Mouse (Mus musculus) myocyte (in vitro differentiated cells): Measurements from ENCODE around the gene Zan. TPM values are rescaled to one million over a fixed set of nuclear protein-coding genes. Genes with fewer than 3 reads are reported as not detected.

Experiments used
- H3K27me3 ChIP-seq: one replicate; pipeline ENCODE4 v1.6.1; 2011; ENCODE audit not compliant: control insufficient read depth, insufficient read depth, insufficient read length
- H3K36me3 ChIP-seq: one replicate; pipeline ENCODE4 v1.6.1; 2011; ENCODE audit not compliant: control insufficient read depth, insufficient read depth
- H3K4me2 ChIP-seq: one replicate; pipeline ENCODE4 v1.6.1; 2011; ENCODE audit warnings: low read depth, control low read depth
- H3K4me3 ChIP-seq: one replicate; pipeline ENCODE4 v1.5.1; 2011; ENCODE audit warnings: mild to moderate bottlenecking, control low read depth, moderate library complexity
- H3K79me2 ChIP-seq: one replicate; pipeline ENCODE4 v1.6.1; 2011; ENCODE audit not compliant: control insufficient read depth, insufficient read depth
- H3ac ChIP-seq: one replicate; pipeline ENCODE4 v1.6.1; 2011; ENCODE audit not compliant: control insufficient read depth, insufficient read length
- CEBPB ChIP-seq: IDR thresholded peaks from 2 replicates; pipeline ENCODE4 v1.6.1; 2011; ENCODE audit warnings: mild to moderate bottlenecking, moderate library complexity; ENCODE audit not compliant: poor library complexity, insufficient read depth, severe bottlenecking
- E2F4 ChIP-seq: IDR thresholded peaks from one replicate; pipeline ENCODE4 v1.6.1; 2011; ENCODE audit warnings: mild to moderate bottlenecking, control low read depth, moderate library complexity; ENCODE audit not compliant: insufficient read depth
- MAX ChIP-seq: IDR thresholded peaks from one replicate; pipeline ENCODE4 v1.6.1; 2011; ENCODE audit warnings: low read depth, mild to moderate bottlenecking, control low read depth
- MYOD1 ChIP-seq, 3 experiments: IDR thresholded peaks; one replicate each; pipeline ENCODE4 v1.6.1; 2011; ENCODE audit warnings: control low read depth in 2 of 3, low read depth in 2 of 3, mild to moderate bottlenecking in 2 of 3, moderate library complexity in 1 of 3; ENCODE audit not compliant: insufficient read length in 2 of 3, control insufficient read depth in 1 of 3
- MYOG ChIP-seq, 3 experiments: IDR thresholded peaks; one replicate each; pipeline ENCODE4 v1.6.1; 2011; ENCODE audit warnings: control low read depth in 2 of 3, low read depth in 2 of 3, mild to moderate bottlenecking in 2 of 3; ENCODE audit not compliant: insufficient read length in 2 of 3, control insufficient read depth in 1 of 3, insufficient read depth in 1 of 3
- POLR2A ChIP-seq: IDR thresholded peaks from one replicate; pipeline ENCODE4 v1.6.1; 2011; ENCODE audit warnings: low read depth, mild to moderate bottlenecking, control low read depth, moderate library complexity; ENCODE audit not compliant: insufficient read length
- POLR2AphosphoS2 ChIP-seq: IDR thresholded peaks from one replicate; pipeline ENCODE4 v1.6.1; 2011; ENCODE audit warnings: low read depth, control low read depth; ENCODE audit not compliant: insufficient read length
- REST ChIP-seq: IDR thresholded peaks from one replicate; pipeline ENCODE4 v1.6.1; 2011; ENCODE audit warnings: mild to moderate bottlenecking, control low read depth, moderate library complexity; ENCODE audit not compliant: insufficient read depth, insufficient read length
- SRF ChIP-seq: IDR thresholded peaks from one replicate; pipeline ENCODE4 v1.6.1; 2011; ENCODE audit warnings: low read depth; ENCODE audit not compliant: control insufficient read depth, insufficient read length
- TCF12 ChIP-seq: IDR thresholded peaks from one replicate; pipeline ENCODE4 v1.6.1; 2011; ENCODE audit warnings: mild to moderate bottlenecking, control low read depth; ENCODE audit not compliant: poor library complexity, insufficient read depth, severe bottlenecking
- TCF3 ChIP-seq: IDR thresholded peaks from one replicate; pipeline ENCODE4 v1.6.1; 2011; ENCODE audit warnings: low read depth, control low read depth; ENCODE audit not compliant: insufficient read length
- USF1 ChIP-seq: IDR thresholded peaks from one replicate; pipeline ENCODE4 v1.6.1; 2011; ENCODE audit warnings: low read depth, mild to moderate bottlenecking, control low read depth, moderate library complexity
- polyA plus RNA-seq: library from polyadenylated mRNA; unstranded; fragments of >200 nt; fragmentation: generic; extraction: Trizol; gene quantifications from one replicate; pipeline ENCODE4 v1.2.1, GENCODE M21; 2012; ENCODE audit warnings: missing spikeins

Zan gene
- polyA plus RNA-seq, 1 experiment = 0.01 TPM

DNA sequence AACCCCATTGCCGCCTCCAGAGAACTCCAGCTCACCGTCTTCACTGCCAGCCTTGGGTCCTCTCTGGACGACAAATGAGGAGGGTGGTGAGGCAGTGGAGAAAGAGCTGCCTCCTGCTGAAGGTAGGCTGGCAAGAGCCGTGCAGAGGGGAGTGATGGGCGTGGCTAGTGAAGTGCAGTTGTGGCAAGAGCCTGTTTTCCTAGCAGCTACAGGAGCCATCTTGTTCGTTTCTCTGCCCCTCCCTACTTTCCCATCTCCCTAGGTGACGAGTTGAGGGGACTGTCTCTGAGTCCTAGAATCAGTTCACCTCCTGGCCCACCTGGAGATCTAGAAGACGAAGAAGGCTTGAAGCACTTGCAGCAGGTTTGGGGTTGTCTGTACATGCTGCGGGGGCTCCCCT is 45.0 kb upstream of the Zan start:
- Histone ChIP-seq H3K4me3 (no peak overlapping the region), H3K36me3 (peaks cover 8% of the 10 kb centered on the region), H3K4me2 (no peak overlapping the region), H3K27me3 (no peaks in the 10 kb centered on the region), H3ac (no peak overlapping the region), H3K79me2 (peaks cover 13% of the 10 kb centered on the region)
- no peak for TF ChIP-seq CEBPB
- no peak for TF ChIP-seq USF1
- no peak for TF ChIP-seq POLR2AphosphoS2
- TF ChIP-seq MYOD1 (IDR thresholded peaks at IDR 0.05; ENCODE audit: control insufficient read depth in 1 of 3, insufficient read length in 2 of 3, low read depth in 2 of 3) = no peak

DNA sequence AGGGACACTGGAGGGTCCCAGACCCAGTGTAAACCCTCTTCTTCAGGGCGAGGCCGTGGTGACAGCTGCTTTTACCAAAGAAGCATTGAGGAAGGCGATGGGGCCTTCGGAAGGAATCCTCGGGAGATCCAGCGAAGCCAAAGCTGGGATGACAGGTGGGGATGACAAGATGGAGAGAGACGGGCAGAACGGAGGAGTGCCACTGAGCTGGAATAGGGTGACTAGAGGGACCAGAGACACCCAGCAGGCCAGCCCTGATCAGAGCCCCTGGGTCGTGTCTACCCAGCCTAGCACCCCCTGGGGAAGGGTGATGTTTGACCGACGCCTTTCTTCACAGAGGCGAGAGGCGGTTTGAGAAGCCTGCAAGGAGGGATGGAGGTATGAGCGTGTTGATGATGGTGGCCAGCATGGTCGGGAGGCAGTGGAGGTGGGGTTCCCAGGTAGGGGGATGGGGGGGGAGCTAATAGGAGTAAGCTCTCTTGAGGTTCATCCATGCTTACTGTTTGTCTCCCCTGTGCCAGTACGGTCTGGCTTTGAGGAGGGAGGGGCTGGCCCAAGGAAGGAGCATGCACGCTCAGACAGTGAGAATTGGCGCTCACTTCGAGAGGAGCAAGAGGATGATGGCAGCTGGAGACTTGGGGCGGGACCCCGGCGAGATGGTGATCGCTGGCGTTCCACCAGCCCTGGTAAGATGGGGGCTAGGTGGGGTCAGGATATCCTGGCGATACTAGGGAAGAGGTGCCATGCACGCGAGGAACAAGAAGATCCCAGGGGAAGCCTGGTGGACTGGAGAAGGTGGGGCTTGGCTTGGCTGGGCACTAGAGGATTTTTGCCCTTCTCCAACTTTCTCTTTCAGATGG is 43.1 kb upstream of the Zan start:
- Histone ChIP-seq H3K79me2 (peaks cover 31% of the 10 kb centered on the region), H3ac (no peak overlapping the region), H3K4me3 (no peak overlapping the region), H3K4me2 (no peak overlapping the region), H3K27me3 (no peaks in the 10 kb centered on the region), H3K36me3 (peaks cover 8% of the 10 kb centered on the region)
- TF ChIP-seq SRF (no peak), MYOD1 (IDR thresholded peaks at IDR 0.05; ENCODE audit: control insufficient read depth in 1 of 3, insufficient read length in 2 of 3, low read depth in 2 of 3) (no peak), TCF3 (no peak), POLR2A (no peak)

DNA sequence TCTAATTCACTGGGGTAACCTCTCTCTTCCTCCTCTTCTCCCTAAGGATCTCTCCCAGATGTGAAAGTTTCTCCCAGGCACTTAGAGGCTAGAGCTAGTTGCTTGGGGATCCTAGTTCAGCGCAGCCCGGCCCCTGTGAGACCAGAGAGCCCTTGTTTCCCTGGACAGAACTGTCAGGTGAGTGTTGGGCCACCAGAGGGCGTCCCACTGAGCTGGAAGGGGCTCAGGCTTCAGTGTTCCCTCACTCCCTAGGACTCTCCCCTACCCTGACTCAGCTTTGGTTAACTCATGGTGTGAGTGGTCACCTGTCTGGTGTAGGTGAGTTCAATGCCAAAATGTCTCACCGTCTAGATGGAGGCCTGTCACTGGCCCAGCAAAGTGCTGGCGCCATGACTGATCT is 41.6 kb upstream of the Zan start, which contains the start of gene Gigyf1:
Gene Gigyf1 (plus strand): TSS at position 113 of the 400 bp plus-strand sequence.
- Histone ChIP-seq H3K4me2 (no peak within 1 kb of the TSS), H3K79me2 (peaks cover 46% of the 10 kb centered on the region), H3K36me3 (peaks cover 8% of the 10 kb centered on the region), H3K4me3 (no peak within 1 kb of the TSS), H3ac (no peak within 1 kb of the TSS), H3K27me3 (no peaks in the 10 kb centered on the region)
- TF ChIP-seq TCF3 (no peak), REST (no peak), SRF (no peak), MAX (no peak), POLR2AphosphoS2 (no peak), CEBPB (no peak), E2F4 (no peak), USF1 (no peak), MYOD1 (IDR thresholded peaks at IDR 0.05; ENCODE audit: control insufficient read depth in 1 of 3, insufficient read length in 2 of 3, low read depth in 2 of 3) (no peak), POLR2A (no peak)

DNA sequence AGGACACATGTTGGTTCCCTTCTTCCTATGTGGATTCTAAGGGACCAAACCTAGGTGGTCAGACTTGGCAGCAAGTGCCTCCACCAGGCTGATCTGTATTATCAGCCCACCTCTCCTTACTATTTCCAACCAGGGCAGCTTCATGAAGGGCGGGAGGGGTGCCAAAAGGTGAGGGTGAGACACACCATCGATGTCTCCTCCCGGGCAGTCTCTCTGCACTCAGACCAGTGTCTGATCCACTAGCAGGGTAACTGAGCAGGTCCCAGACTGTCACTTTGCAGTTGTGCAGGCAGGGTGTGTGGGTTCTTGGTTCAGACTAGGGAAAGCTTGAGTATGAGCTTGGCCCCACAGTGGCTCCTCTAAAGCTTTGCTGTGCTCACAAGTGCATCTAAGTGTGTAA is 37.9 kb upstream of the Zan start:
- Histone ChIP-seq H3ac (no peak overlapping the region), H3K27me3 (no peaks in the 10 kb centered on the region), H3K4me2 (no peak overlapping the region), H3K36me3 (peaks cover 4% of the 10 kb centered on the region), H3K79me2 (peaks cover 71% of the 10 kb centered on the region), H3K4me3 (no peak overlapping the region)
- TF ChIP-seq USF1 (no peak), TCF12 (no peak), POLR2A (no peak), SRF (no peak), MYOD1 (IDR thresholded peaks at IDR 0.05; ENCODE audit: control insufficient read depth in 1 of 3, insufficient read length in 2 of 3, low read depth in 2 of 3) (no peak), MAX (no peak), CEBPB (no peak), REST (no peak), POLR2AphosphoS2 (no peak), MYOG (IDR thresholded peaks at IDR 0.05; ENCODE audit: control insufficient read depth in 1 of 3, insufficient read depth in 1 of 3, insufficient read length in 2 of 3, low read depth in 2 of 3) (no peak), E2F4 (no peak), TCF3 (no peak)

DNA sequence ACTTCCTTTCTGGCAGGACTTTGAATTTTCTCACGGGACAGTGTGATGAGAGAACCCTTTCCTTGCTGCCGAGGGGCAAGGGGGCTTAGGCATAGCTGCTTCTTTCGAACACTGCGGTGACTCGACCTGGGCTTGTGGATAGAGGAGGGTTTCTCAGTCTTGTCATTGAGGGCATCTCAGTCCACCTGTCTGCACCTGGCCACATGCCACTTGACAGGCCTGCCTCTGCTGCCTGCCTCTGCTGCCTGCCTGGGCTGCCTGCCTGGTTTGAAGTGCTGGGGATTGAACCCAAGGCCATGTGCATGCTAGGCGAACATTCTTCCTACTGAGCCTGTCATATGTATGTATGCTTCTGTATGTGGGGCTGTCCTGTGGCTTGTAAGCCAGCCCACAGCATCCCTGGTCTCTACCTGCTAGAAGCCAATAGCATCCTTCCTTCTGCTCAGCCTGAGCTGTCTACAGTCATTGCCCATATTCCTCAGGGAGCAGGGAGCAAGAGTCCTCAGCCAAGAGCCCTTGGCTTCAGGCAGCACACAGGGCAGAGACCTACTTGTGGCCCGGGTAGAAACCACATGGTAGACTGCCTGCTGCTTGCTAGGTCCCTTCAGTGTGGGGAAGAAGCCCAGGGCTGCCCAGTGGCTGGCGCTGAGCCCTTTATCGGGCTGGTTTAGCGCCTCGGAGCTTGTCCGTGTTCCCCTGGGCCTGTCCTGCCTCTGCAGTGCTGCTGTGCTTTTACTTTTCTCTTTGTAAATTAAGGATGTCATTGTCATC is 37.3 kb upstream of the Zan start:
- H3K4me3 ChIP-seq = no peak overlapping the region

More for the DNA sequence above, 37.3 kb upstream of the Zan start:
- Histone ChIP-seq H3K79me2 (peaks cover 74% of the 10 kb centered on the region), H3ac (no peak overlapping the region), H3K36me3 (peaks cover 4% of the 10 kb centered on the region), H3K27me3 (no peaks in the 10 kb centered on the region), H3K4me2 (no peak overlapping the region)
- TF ChIP-seq POLR2AphosphoS2 = no peak
- TF ChIP-seq REST = no peak
- TF ChIP-seq TCF12 = no peak
- TF ChIP-seq TCF3 = no peak
- no peak for TF ChIP-seq MYOG (IDR thresholded peaks at IDR 0.05; ENCODE audit: control insufficient read depth in 1 of 3, insufficient read depth in 1 of 3, insufficient read length in 2 of 3, low read depth in 2 of 3)
- TF ChIP-seq SRF = no peak
- no peak for TF ChIP-seq USF1
- no peak for TF ChIP-seq MYOD1 (IDR thresholded peaks at IDR 0.05; ENCODE audit: control insufficient read depth in 1 of 3, insufficient read length in 2 of 3, low read depth in 2 of 3)
- no peak for TF ChIP-seq E2F4
- TF ChIP-seq MAX = no peak
